Mouse (Mus musculus) cerebellum, adult 2 months (tissue): ENCODE data around the gene Gpr180.

Experiments
- CTCF ChIP-seq: fragments of 200-500 bp; IDR thresholded peaks from 2 replicates; pipeline ENCODE4 v1.5.1; 2011; ENCODE audit warnings: low read depth, mild to moderate bottlenecking, control low read depth, low read length, moderate library complexity, borderline replicate concordance; ENCODE audit not compliant: insufficient read depth
- POLR2A ChIP-seq: fragments of 200-500 bp; IDR thresholded peaks from 2 replicates; pipeline ENCODE4 v1.6.1; 2011; ENCODE audit warnings: low read length, control low read depth, borderline replicate concordance; ENCODE audit not compliant: insufficient read depth

DNA sequence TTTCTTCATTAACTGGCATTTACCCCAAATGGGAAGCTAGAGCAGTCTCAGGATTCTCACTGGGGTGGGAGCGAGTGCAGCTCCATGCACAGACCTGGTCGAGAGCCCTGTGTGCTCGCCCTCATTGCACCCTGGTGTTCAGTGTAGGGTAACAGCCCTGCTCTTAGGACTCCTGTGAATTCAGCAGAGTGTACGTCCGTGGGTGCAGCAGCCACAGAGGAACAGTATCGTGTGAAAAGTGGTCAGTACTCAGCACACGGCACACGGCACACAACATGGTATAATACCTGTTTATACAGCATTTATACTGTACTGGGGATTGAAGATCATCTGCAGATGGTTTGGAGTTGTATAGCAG is 15.3 kb downstream of the Gpr180 start:
- no peak for TF ChIP-seq CTCF
- no peak for TF ChIP-seq POLR2A
